Mouse (Mus musculus): ENCODE results near the gene Tecr. TPM values are rescaled to one million over a fixed set of nuclear protein-coding genes. Genes with fewer than 3 reads are reported as not detected.

Tecr gene
- polyA plus RNA-seq (2012; rRNA removed): 779 and 879 TPM in 2 replicates

DNA sequence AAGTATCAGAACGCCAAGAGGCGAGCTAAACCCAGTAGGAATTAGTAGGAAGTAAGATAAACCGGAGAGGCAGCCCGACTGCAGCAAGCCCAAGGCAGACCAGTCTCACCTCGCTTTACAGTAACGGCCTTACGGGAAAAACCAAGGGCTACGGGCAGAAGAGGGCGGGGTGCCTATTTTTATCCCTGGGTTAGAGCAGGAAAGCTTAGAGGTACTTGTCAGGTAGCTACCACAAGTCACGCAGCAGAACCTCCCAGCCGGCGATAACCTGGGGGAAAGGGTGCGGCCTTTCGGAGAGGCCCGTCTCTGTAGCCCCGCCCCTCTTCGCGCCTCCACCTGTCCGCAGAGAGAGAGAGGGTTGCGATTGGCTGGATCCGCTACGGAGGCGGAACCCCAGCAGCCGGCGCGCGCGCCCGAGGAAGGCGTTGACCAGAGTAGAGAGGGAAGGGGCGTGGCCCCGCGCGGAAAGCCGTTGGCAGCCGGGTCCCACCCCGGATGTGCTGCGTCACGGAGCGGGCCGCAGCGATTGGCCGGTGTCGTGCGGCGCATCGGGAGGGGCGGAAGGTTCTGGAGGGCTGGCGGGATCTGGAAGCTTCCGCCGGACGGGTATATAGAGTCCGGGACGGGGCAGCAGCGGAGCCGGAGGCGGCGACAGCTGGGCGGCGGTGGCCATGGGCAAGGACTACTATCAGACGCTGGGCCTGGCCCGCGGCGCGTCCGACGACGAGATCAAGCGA lies at the start of gene Tecr, which contains the start of gene Dnajb1:
Gene Tecr (minus strand): TSS at position 311 of the 737 bp plus-strand sequence.
Gene Dnajb1 (plus strand): TSS at position 533 of the 737 bp plus-strand sequence.
- peak; percentile 99 for DNase-seq (ENCODE audit: extremely low spot score in 1 of 2, low spot score in 1 of 2)

DNA sequence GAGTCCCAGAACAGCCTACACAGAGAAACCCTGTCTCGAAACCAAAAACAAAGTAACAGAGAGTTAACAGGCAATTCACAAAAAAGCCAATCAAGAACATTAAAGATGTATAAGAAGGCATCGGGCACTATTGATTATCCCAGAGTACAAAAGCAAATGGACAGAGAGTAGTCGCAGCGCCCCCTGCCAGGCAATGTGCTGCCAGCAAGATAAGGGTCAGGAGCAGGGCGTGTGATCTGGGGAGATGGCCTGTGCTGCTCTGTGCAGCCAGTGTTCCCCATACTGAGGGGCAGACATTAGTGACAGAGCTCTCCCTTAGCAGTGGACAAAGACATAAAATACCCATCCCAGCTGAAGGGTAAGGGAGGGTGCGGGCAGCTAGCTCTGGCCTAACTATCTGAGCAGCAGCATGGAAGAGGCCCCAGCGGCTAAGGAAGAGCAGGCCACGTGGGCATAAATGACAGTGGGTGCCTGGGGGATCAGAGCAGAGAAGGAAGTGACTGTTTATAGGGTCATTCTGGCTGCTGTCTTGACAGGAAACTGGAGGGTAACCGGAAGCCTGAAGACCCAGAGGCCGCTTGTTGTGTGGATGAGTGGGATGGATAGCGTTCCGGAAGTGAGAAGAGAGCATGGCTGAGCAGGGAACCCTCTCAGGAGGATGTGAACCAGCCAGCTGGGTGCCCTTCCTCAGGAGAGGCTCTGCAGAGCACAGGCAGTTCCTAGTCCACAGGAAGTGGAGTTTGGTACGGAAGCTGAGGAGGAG lies 48.9 kb upstream of the Tecr start:
- DNase-seq (ENCODE audit: extremely low spot score in 1 of 2, low spot score in 1 of 2): no peak

GRCm38 (mm10) chr8:83656043-83656442 lies 48.3 kb upstream of the Tecr start:
- no peak for DNase-seq (ENCODE audit: extremely low spot score in 1 of 2, low spot score in 1 of 2)

DNA sequence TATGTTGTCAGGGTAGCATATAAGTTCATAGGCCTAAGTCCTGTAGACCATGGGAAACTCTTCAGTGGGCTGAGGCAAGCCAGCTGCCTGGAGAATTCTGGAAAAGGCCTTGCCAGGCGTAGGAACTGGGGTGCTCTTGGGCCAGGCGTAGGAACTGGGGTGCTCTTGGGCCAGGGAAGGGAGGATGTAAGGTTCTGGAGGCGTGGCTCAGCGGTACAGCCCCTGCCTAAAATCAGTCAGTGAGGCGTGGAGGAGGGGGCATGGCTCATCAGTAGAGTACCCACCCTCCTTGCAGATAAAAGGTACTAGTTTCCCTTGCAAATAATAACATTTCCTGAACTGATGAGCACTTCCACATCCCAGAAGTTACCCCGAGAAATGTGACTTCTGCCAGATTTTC lies 47.0 kb upstream of the Tecr start:
- DNase-seq (ENCODE audit: extremely low spot score in 1 of 2, low spot score in 1 of 2): no peak

- no peak for DNase-seq (ENCODE audit: extremely low spot score in 1 of 2, low spot score in 1 of 2)
Observed at GRCm38 (mm10) chr8:83653662-83654017, 45.9 kb upstream of the Tecr start.

- no peak for DNase-seq (ENCODE audit: extremely low spot score in 1 of 2, low spot score in 1 of 2)
Observed at GRCm38 (mm10) chr8:83652744-83653661, 45.2 kb upstream of the Tecr start.

DNA sequence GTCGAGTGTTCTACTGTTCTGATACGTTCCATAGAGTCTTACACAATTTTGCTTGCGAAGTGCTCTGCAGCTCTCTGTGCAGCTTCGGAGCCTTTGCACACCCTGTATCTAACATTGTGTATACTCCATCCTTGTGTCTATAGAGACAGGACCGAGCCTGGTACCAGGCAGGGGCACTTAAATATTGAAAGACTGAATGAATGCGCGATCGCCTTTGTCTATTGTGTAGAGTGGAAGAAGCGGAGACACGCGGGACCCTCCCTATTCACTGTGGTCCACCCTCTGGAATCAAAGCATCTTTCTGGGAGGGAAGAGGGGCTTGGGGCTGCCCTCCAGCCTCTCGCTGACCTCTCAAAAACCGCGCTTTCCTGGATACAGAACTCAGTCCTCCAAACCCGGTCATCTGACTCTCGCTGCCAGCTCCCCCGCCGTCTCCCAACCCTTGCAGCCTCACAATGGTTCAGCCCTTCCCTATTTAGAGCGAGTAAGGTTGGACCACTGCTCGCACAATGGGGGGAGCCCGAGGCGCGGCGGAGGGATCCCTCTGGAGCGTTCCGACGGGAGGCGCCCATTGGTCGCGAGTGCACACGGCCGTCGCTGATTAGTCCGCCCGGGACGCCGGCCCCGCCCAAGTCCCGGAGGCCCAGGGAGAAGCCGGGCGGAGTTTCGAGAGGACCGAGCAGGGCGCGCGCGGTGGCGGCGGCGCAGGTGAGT lies 44.4 kb upstream of the Tecr start, which contains the start of gene Gipc1:
Gene Gipc1 (plus strand): TSS at position 648 of the 714 bp plus-strand sequence.
- peak; percentile 93 to 98 for DNase-seq (ENCODE audit: extremely low spot score in 1 of 2, low spot score in 1 of 2)

- DNase-seq (ENCODE audit: extremely low spot score in 1 of 2, low spot score in 1 of 2): peak in 1 of 2 experiments; percentile 44
Observed at GRCm38 (mm10) chr8:83649699-83650098, 41.9 kb upstream of the Tecr start.

DNA sequence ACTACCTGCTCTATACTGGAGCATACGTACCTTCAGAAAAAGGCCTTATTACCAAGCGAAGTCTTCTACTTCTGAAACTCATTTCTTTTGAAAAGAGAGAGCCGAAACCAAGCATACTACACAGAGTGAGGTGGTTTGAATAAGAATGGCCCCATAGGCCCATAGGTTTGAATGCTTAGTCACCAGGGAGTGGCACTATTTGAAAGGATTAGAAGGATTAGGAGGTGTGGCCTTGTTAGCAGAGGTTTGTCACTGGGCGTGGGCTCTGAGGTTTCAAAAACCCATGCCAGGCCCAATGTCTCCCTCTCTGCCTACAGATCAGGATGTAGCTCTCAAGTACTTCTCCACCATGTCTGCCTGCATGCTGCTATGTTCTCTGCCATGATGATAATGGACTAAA lies 40.3 kb upstream of the Tecr start:
- no peak for DNase-seq (ENCODE audit: extremely low spot score in 1 of 2, low spot score in 1 of 2)

- no peak for DNase-seq (ENCODE audit: extremely low spot score in 1 of 2, low spot score in 1 of 2)
Observed at GRCm38 (mm10) chr8:83647511-83647910, 39.7 kb upstream of the Tecr start.

GRCm38 (mm10) chr8:83639649-83640048 lies 31.9 kb upstream of the Tecr start:
- DNase-seq (ENCODE audit: extremely low spot score in 1 of 2, low spot score in 1 of 2): no peak

GRCm38 (mm10) chr8:83638856-83639255 lies 31.1 kb upstream of the Tecr start:
- no peak for DNase-seq (ENCODE audit: extremely low spot score in 1 of 2, low spot score in 1 of 2)

DNA sequence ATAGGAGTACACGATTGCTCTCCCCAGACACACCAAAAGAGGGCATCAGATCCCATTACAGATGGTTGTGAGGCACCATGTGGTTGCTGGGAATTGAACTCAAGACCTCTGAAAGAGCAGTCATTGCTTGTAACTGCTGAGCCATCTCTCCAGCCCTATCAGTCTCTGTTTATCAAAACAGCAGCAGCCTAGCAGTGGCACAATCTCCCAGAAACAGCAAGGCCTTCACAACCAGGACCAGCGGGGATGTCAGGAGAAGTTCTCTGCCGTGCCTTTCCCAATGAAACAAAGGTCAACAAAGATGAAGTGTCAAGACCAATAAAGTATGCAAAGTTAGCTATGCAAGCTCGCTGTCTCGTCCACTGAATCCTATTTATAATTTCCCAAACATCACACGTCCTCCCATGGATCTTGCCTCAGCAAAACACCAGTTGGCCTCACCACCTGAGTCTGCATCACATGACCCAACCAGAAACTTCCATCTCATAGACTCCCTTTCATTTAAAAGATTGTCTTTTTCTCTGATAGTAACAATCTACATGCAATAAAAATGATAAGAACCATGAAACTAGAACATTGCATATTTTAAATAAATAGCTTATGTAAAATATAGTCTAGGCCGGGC lies 24.4 kb upstream of the Tecr start:
- no peak for DNase-seq (ENCODE audit: extremely low spot score in 1 of 2, low spot score in 1 of 2)

- DNase-seq (ENCODE audit: extremely low spot score in 1 of 2, low spot score in 1 of 2): no peak
Observed at GRCm38 (mm10) chr8:83625676-83626299, 18.0 kb upstream of the Tecr start.

GRCm38 (mm10) chr8:83624739-83625138 lies 17.0 kb upstream of the Tecr start:
- DNase-seq (ENCODE audit: extremely low spot score in 1 of 2, low spot score in 1 of 2): peak in 1 of 2 experiments; percentile 63

GRCm38 (mm10) chr8:83623549-83623948 lies 15.8 kb upstream of the Tecr start:
- DNase-seq (ENCODE audit: extremely low spot score in 1 of 2, low spot score in 1 of 2): no peak

DNA sequence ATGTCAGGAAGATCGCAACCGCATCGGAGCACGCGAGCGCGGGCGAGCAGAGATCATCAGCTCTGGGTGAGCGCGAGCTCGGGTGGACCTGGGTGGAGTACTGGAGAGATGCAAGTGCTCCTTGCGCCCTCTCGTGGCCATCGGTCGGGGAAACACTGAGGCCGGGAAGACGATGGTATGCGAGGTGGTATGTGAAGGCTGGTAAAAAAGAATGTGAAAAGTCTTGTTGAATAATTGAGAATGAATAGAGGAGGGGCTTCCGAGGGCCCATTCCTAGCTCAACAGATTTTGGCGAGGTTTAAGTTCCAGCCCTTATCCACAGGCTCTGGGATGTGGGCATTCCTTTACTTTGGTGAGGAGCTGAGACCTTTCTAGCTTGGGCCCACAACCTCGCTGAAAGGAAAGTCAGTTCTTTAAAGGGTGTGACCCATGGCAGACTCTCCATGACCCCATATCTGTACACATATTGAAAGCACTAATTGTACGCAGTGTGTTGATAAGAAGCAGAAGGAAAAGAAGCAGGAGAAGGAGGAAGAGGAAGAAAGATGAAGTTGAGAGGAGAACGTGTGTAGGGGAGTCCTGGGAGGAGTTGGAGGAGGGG lies 14.7 kb upstream of the Tecr start:
- peak; percentile 84 to 96 for DNase-seq (ENCODE audit: extremely low spot score in 1 of 2, low spot score in 1 of 2)

DNA sequence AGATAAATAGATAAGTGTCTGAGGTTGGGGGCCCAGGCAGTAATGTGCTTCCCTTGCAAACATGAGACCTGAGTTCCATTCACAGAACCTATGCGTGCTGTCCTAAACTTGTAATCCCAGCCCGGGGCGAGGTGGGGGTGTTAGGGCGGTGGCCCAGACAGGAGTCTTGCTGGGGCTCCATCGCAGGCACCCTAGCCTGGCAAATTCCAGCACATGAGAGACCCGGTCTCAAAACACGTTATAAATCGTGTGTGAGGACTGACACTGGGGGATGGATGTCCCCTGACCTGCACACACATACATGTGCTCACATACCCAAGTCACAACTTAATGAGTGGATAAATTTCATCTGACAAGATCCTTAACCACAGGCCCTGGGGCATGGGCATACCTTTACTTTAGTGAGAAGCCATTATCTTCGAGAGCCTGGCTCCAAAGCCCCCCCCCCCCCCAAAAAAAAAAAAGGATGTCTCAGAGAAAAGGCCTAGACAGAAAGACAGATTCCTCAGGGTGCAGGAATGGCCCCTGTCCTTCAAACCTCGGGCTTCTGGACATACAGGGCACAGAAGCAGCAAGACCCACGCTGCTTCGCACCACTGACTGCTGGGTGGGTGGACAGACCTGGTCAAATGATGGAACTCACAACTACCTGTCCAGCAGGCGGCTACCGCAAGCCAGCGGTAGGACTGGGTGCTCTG lies 14.1 kb upstream of the Tecr start:
- DNase-seq (ENCODE audit: extremely low spot score in 1 of 2, low spot score in 1 of 2): no peak

All from frontal cortex, adult 2 months (tissue).